Mouse (Mus musculus): ENCODE results near the gene Chchd1. TPM values are rescaled to one million over a fixed set of nuclear protein-coding genes. Genes with fewer than 3 reads are reported as not detected.

Gene Chchd1
- total and polyA plus RNA-seq, 3 experiments, result 66.8 to 126 (median 98.8) TPM

- intact Hi-C loops (cut with DNase I), result loop anchor here (2.0 kb wide), 1 partner anchor 19 kb away; the partner anchor contains the start of gene Usp54
- H3K27me3 ChIP-seq (ENCODE audit: control insufficient read depth, insufficient read depth, low read length), result no peaks in the 10 kb centered on the region
- DNase-seq, result no peak
- TF ChIP-seq EP300 (IDR thresholded peaks at IDR 0.05; ENCODE audit: insufficient read depth, low read depth, low read length), result 0 out of 2 replicates have a peak, but pooled peaks have one; percentile 25
- TF ChIP-seq CTCF (IDR thresholded peaks at IDR 0.05), result no peak
- peak; percentile 53; the same call in 1 of the 2 replicates for TF ChIP-seq POLR2A (IDR thresholded peaks at IDR 0.05; ENCODE audit: insufficient read depth, low read depth, low read length)
- no peak overlapping the region for H3K9ac ChIP-seq (ENCODE audit: low read depth, low read length)
- no peaks in the 10 kb centered on the region for H3K36me3 ChIP-seq (ENCODE audit: control insufficient read depth, insufficient read depth, low read length)
- no peak overlapping the region for H3K27ac ChIP-seq
- H3K4me1 ChIP-seq (ENCODE audit: control insufficient read depth, insufficient read depth, low read length), result peaks cover 3% of the 10 kb centered on the region
- 96% methylated on average over 7 of the region's 7 CpGs for WGBS
- H3K4me3 ChIP-seq, result no peak overlapping the region
- H3K79me2 ChIP-seq (replicated peaks; ENCODE audit: control insufficient read depth, insufficient read depth, low read length), result no peaks in the 10 kb centered on the region
These were observed 43.1 kb upstream of the Chchd1 start for GRCm38 (mm10) chr14:20659687-20660086.

DNA sequence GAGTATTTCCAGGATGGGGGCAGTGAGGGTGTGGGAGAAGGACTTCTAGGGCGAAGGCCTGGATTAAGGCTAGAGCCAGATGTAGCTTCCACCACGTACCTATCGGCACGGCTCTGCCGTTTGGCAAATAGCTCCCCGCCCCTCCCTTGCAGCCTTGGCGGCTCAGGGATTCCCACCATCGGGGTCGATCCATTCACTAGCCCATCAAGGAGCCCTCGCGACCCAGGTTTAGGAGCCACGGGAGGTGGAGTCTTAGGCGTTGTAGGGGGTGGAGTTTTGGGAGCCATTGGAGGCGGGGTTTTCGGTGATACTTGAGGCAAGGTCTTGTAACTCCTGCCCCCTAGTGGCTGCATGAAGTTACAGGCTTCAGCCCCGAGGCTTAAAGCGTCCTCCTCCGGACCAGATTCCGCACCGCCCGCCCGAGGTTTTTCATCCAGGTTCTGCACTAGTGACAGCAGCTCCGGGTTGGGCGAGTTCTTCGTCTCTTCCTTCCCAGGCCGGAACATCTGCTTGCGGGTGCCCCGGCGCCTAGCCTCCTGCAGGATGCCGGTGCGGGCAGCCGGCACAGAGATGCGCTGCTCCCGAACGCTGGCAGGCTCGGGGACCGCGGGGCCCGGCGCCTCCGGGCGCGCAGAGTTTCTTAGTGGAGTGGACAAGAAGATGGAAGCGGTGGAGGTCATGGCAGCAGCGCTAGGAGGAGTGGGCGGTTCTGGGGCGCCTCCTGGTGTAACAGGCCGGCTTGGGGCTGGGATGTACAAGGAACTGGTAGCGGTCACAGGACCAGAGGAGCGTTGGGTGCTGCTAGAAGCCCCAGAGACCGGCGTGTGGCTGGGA is 41.8 kb upstream of the Chchd1 start:
- peak overlapping the region; percentile 81 for H3K9ac ChIP-seq (ENCODE audit: low read depth, low read length)
- no peaks in the 10 kb centered on the region for H3K79me2 ChIP-seq (replicated peaks; ENCODE audit: control insufficient read depth, insufficient read depth, low read length)
- no peaks in the 10 kb centered on the region; the same call in 1 of the 2 replicates for H3K4me1 ChIP-seq (ENCODE audit: control insufficient read depth, insufficient read depth, low read length)
- H3K4me3 ChIP-seq, result peak overlapping the region; percentile 73
- peak overlapping the region; percentile 96 for H3K27ac ChIP-seq
- intact Hi-C loops (cut with DNase I), result loop anchor here (2.0 kb wide), 1 partner anchor 20 kb away; the partner anchor contains the start of gene Usp54
- TF ChIP-seq POLR2A (IDR thresholded peaks at IDR 0.05; ENCODE audit: insufficient read depth, low read depth, low read length) (peak; percentile 70; the same call in 1 of the 2 replicates), CTCF (IDR thresholded peaks at IDR 0.05) (peak; percentile 89), EP300 (IDR thresholded peaks at IDR 0.05; ENCODE audit: insufficient read depth, low read depth, low read length) (peak; percentile 43; the same call in 1 of the 2 replicates)
- no peaks in the 10 kb centered on the region for H3K36me3 ChIP-seq (ENCODE audit: control insufficient read depth, insufficient read depth, low read length)
- WGBS, result 1% methylated on average over 52 of the region's 52 CpGs
- DNase-seq, result peak; percentile 89 to 93
- H3K27me3 ChIP-seq (ENCODE audit: control insufficient read depth, insufficient read depth, low read length), result no peaks in the 10 kb centered on the region

DNA sequence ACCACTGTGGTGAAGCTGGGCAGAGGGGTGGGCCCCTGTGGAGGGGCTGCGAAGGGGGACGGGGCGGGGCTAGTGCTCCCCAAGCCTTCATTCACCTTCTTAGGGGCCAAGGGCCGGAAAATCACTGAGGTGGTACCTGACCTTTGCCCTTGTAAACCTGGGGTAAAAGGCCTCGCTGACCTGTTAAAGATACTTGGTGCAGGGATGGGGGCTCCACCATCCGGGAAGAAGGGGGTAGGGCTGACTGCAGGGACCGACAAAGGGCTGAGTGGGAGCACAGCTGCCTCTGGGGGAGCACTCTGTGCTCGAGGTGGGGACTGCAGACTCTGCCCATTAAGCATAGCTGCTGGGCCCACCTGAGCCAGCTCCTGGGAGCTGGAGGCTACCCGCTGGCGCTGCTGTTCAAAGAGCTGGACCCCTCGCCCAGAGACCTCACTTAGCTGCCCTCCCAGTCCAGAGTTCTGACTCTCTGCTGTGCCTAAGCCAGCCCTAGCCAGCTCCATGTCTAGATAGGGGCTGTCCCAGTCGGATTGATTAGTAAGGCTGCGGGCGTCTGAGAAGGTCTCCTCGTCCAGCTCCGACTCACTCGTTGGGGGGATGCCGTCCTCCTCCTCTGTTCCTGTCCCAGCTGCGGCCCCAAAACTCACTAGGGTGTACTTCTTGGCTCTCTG is 41.0 kb upstream of the Chchd1 start:
- Histone ChIP-seq H3K4me1 (ENCODE audit: control insufficient read depth, insufficient read depth, low read length) (no peaks in the 10 kb centered on the region; the same call in 1 of the 2 replicates), H3K9ac (ENCODE audit: low read depth, low read length) (peak overlapping the region; percentile 81), H3K36me3 (ENCODE audit: control insufficient read depth, insufficient read depth, low read length) (no peaks in the 10 kb centered on the region), H3K27me3 (ENCODE audit: control insufficient read depth, insufficient read depth, low read length) (no peaks in the 10 kb centered on the region), H3K79me2 (replicated peaks; ENCODE audit: control insufficient read depth, insufficient read depth, low read length) (no peaks in the 10 kb centered on the region), H3K4me3 (peak overlapping the region; percentile 73), H3K27ac (peak overlapping the region; percentile 96)
- WGBS, result 20% methylated on average over 19 of the region's 19 CpGs
- intact Hi-C loops (cut with DNase I), result loop anchor here (2.0 kb wide), 1 partner anchor 21 kb away; the partner anchor contains the start of gene Usp54
- TF ChIP-seq EP300 (IDR thresholded peaks at IDR 0.05; ENCODE audit: insufficient read depth, low read depth, low read length), result no peak
- no peak for TF ChIP-seq CTCF (IDR thresholded peaks at IDR 0.05)
- no peak for TF ChIP-seq POLR2A (IDR thresholded peaks at IDR 0.05; ENCODE audit: insufficient read depth, low read depth, low read length)
- DNase-seq, result no peak

DNA sequence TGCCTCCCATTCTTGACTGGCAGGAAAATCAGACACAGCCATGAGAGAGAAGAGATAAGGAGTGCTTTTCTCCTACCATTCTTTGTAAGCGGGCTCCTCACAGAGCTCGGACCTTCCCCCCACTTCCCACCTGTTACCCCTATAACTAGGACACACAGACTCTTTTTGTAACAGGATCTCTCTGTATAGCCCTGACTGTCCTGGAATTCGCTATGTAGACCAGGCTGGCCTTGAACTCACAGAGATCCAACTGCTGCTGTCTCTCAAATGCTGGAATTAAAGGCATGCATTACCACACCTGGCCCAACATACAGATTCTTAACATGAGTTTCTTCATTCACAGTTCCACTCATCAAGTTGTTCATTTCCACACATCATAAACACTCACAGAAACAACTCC is 40.1 kb upstream of the Chchd1 start:
- Histone ChIP-seq H3K27ac (peak overlapping the region; percentile 96), H3K9ac (ENCODE audit: low read depth, low read length) (no peak overlapping the region; the same call in 1 of the 2 replicates), H3K27me3 (ENCODE audit: control insufficient read depth, insufficient read depth, low read length) (no peaks in the 10 kb centered on the region), H3K4me1 (ENCODE audit: control insufficient read depth, insufficient read depth, low read length) (no peaks in the 10 kb centered on the region; the same call in 1 of the 2 replicates), H3K36me3 (ENCODE audit: control insufficient read depth, insufficient read depth, low read length) (no peaks in the 10 kb centered on the region), H3K4me3 (no peak overlapping the region; the same call in 1 of the 2 replicates), H3K79me2 (replicated peaks; ENCODE audit: control insufficient read depth, insufficient read depth, low read length) (no peaks in the 10 kb centered on the region)
- 64% methylated on average over 3 of the region's 3 CpGs for WGBS
- no peak for DNase-seq
- TF ChIP-seq POLR2A (IDR thresholded peaks at IDR 0.05; ENCODE audit: insufficient read depth, low read depth, low read length) (0 out of 2 replicates have a peak, but pooled peaks have one; percentile 24), EP300 (IDR thresholded peaks at IDR 0.05; ENCODE audit: insufficient read depth, low read depth, low read length) (no peak)
- intact Hi-C loops (cut with DNase I), result no loop called here

DNA sequence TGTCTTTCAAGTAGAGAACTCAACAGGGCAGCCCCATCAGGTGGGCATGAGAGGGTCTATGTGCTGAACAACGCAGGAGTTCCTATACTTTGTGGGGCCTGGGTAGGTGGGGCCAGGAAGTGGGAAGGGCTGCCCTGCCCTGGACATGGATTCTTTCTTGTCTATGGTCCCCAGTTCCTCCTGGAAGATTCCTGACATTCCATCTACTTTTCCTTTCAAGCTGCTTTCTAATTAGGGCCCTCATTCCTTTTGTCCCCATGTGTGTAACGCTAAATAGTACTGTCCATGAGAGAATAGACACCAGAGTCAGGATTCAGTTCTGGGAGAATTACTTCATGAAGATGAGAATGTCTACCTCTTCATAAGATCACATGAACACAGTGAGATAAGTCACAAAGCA is 39.2 kb upstream of the Chchd1 start:
- TF ChIP-seq POLR2A (IDR thresholded peaks at IDR 0.05; ENCODE audit: insufficient read depth, low read depth, low read length) (peak; percentile 29; the same call in 1 of the 2 replicates), CTCF (IDR thresholded peaks at IDR 0.05) (no peak)
- intact Hi-C loops (cut with DNase I), result no loop called here
- Histone ChIP-seq H3K79me2 (replicated peaks; ENCODE audit: control insufficient read depth, insufficient read depth, low read length) (no peaks in the 10 kb centered on the region), H3K27me3 (ENCODE audit: control insufficient read depth, insufficient read depth, low read length) (no peaks in the 10 kb centered on the region), H3K4me3 (peak overlapping the region; percentile 17; the same call in 1 of the 2 replicates), H3K27ac (peak overlapping the region; percentile 96), H3K36me3 (ENCODE audit: control insufficient read depth, insufficient read depth, low read length) (no peaks in the 10 kb centered on the region), H3K4me1 (ENCODE audit: control insufficient read depth, insufficient read depth, low read length) (no peaks in the 10 kb centered on the region; the same call in 1 of the 2 replicates), H3K9ac (ENCODE audit: low read depth, low read length) (no peak overlapping the region)
- 31% methylated on average over 2 of the region's 2 CpGs for WGBS
- no peak for DNase-seq

All from heart, adult 2 months (tissue).